Mouse (Mus musculus) liver, postnatal 0 days (tissue): ENCODE measurements around the gene Gm28557. TPM values are rescaled to one million over a fixed set of nuclear protein-coding genes. Genes with fewer than 3 reads are reported as not detected.
A peak's percentile ranks its signal among the peaks of the same experiment; 100 is the strongest.
"Not testable (repeated sequence)": the region's sequence is repeated elsewhere in the genome, so short reads cannot be mapped to it uniquely, and the experiment has no call there.

Source experiments
- ATAC-seq: fragments of 200-750 bp; cut with Nextera tagmentation; 2 replicates; pipeline ENCODE4 v1.8.0; 2017; ENCODE audit warnings: mild to moderate bottlenecking, moderate library complexity
- DNase-seq: peaks from one replicate; pipeline ENCODE4 v3.0.0-alpha.2; 2016
- H3K27ac ChIP-seq: fragments of 300-500 bp; sonication (generic); 2 replicates; pipeline ENCODE4 v1.5.1; 2014; ENCODE audit warnings: antibody characterized with exemption, moderate library complexity, mild to moderate bottlenecking, low read depth
- H3K27me3 ChIP-seq: fragments of 300-500 bp; sonication (generic); 2 replicates; pipeline ENCODE4 v1.6.1; 2014; ENCODE audit warnings: low read length, control low read depth, mixed read lengths; ENCODE audit not compliant: insufficient read depth
- H3K36me3 ChIP-seq: fragments of 300-500 bp; sonication (generic); replicated peaks from 2 replicates; pipeline ENCODE4 v1.6.1; 2014; ENCODE audit warnings: mild to moderate bottlenecking, control low read depth, low read length, moderate library complexity, mixed read lengths; ENCODE audit not compliant: insufficient read depth
- H3K4me1 ChIP-seq: fragments of 300-500 bp; sonication (generic); 2 replicates; pipeline ENCODE4 v1.6.1; 2014; ENCODE audit warnings: antibody characterized with exemption, mild to moderate bottlenecking, control low read depth; ENCODE audit not compliant: insufficient read depth
- H3K4me2 ChIP-seq: fragments of 300-500 bp; sonication (generic); 2 replicates; pipeline ENCODE4 v1.6.1; 2014; ENCODE audit warnings: low read depth, mild to moderate bottlenecking, low read length, moderate library complexity, mixed read lengths
- H3K4me3 ChIP-seq: fragments of 300-500 bp; sonication (generic); 2 replicates; pipeline ENCODE4 v1.5.1; 2014; ENCODE audit warnings: low read depth, low read length
- H3K9ac ChIP-seq: fragments of 300-500 bp; sonication (generic); replicated peaks from 2 replicates; pipeline ENCODE4 v1.6.1; 2014; ENCODE audit warnings: mild to moderate bottlenecking, moderate library complexity
- H3K9me3 ChIP-seq: fragments of 300-500 bp; sonication (generic); 2 replicates; pipeline ENCODE4 v1.6.1; 2016; ENCODE audit warnings: mild to moderate bottlenecking, control low read depth, low read length, mixed read lengths
- CTCF ChIP-seq: sonication (generic); IDR thresholded peaks from 2 replicates; pipeline ENCODE4 v1.5.1; 2016; ENCODE audit warnings: antibody characterized with exemption, low read depth
- EP300 ChIP-seq: IDR thresholded peaks from 2 replicates; pipeline ENCODE4 v1.6.1; 2016; ENCODE audit warnings: antibody characterized with exemption, low read depth, mild to moderate bottlenecking
- WGBS: fragments of 180-500 bp; shearing (Covaris S2); extraction: QIAGEN DNeasy Blood & Tissue Kit; methylation state at CpG from one replicate; pipeline ENCODE4 v1.1.7; 2014; ENCODE audit not compliant: insufficient replicate concordance; 5-methylcytosine and 5-hydroxymethylcytosine counted together
- polyA plus RNA-seq: library from polyadenylated mRNA; unstranded; fragments of >200 nt; fragmentation: Nextera tagmentation; extraction: Ambion mirVana; gene quantifications from 2 replicates; pipeline ENCODE4 v1.2.1, GENCODE M21; 2015

Gm28557 gene
- polyA plus RNA-seq: 1.4 and 2.2 TPM in 2 replicates

GRCm38 (mm10) chr13:67108194-67108820 lies at the start of gene Gm28557:
TSS of gene Gm28557 (minus strand) at chr13:67108604.
- Histone ChIP-seq H3K27ac (peak within 1 kb of the TSS; percentile 88), H3K4me3 (peak within 1 kb of the TSS; percentile 71), H3K9ac (peak within 1 kb of the TSS; percentile 70), H3K4me1 (peaks cover 10% of the 10 kb centered on the region), H3K36me3 (no peaks in the 10 kb centered on the region), H3K27me3 (no peaks in the 10 kb centered on the region), H3K9me3 (no peaks in the 10 kb centered on the region), H3K4me2 (peak within 1 kb of the TSS; percentile 90)
- TF ChIP-seq CTCF (peak; percentile 95), EP300 (peak; percentile 19; the same call in 1 of the 2 replicates)
- ATAC-seq: peak; percentile 98
- WGBS: under 1% methylated on average over 17 of the region's 17 CpGs
- peak; percentile 88 for DNase-seq

DNA sequence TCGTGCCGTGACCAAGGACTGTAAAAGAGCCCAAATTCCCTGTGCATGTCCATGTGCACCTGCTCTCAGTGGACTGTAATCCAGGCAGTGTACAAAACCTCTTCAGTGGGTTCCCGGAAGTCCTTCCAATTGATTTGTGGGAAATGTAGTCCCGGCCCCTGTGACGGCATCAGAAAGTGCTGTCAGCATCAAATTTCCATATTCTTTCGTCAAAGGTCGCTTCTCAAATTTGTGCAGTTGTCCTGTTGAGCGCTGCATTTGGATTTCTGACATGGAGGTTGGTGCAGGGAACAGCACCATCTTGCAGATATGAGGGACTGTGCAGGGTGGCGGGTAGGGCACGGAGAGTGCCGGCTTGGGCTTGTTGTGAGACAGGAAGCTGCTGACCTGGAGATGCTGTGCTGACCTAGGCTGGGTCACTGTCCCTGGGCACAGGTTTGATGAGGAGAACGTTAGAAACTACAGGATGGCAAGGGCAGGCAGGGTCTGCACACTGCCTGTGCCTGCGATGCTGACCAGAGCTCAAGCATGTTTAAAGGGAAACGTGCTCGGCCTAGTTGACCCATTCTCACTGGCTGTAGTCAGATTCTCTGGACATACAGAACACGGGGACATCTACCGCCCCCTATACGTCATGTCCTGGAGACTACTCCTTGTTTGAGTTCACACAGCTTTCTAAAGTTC lies 19.8 kb upstream of the Gm28557 start:
- no peaks in the 10 kb centered on the region for H3K27me3 ChIP-seq
- TF ChIP-seq EP300 (no peak), CTCF (peak; percentile 50)
- H3K9ac ChIP-seq: peak overlapping the region; percentile 75
- ATAC-seq: peak; percentile 96
- H3K4me3 ChIP-seq: peak overlapping the region; percentile 76
- peak; percentile 82 for DNase-seq
- H3K27ac ChIP-seq: peak overlapping the region; percentile 84
- H3K36me3 ChIP-seq: no peaks in the 10 kb centered on the region
- 0 out of 2 replicates have a peak, but pooled peaks cover 3% of the 10 kb centered on the region for H3K4me1 ChIP-seq
- H3K9me3 ChIP-seq: no peaks in the 10 kb centered on the region
- 1% methylated on average over 18 of the region's 18 CpGs for WGBS
- peak overlapping the region; percentile 83 for H3K4me2 ChIP-seq

DNA sequence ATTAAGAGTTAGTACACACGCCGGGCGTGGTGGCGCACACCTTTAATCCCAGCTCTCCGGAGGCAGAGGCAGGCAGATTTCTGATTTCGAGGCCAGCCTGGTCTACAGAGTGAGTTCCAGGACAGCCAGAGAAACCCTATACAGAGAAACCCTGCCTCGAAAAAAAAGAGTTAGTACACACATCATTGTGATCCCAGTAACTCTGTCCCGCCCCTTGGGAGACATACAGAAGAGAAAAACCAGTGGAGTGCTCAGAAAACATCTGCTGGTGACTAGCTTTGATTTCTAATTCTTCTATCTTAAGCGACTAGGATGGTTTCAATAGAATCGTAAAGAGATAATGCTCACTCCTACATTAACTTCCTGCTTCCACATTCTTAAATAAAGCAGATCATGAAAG lies 19.1 kb upstream of the Gm28557 start:
- H3K9ac ChIP-seq, H3K27ac ChIP-seq, H3K27me3 ChIP-seq, H3K4me1 ChIP-seq, H3K36me3 ChIP-seq, H3K4me3 ChIP-seq, H3K9me3 ChIP-seq, ATAC-seq, DNase-seq: not testable (repeated sequence)
- H3K4me2 ChIP-seq: peak overlapping the region; percentile 83
- 70% methylated on average over 10 of the region's 10 CpGs for WGBS

GRCm38 (mm10) chr13:67124460-67124859 lies 16.1 kb upstream of the Gm28557 start:
- H3K4me2 ChIP-seq: no peak overlapping the region
- no peak overlapping the region for H3K9ac ChIP-seq
- WGBS: 82% methylated on average over 1 of the region's 1 CpGs
- no peaks in the 10 kb centered on the region for H3K9me3 ChIP-seq
- TF ChIP-seq EP300 (no peak), CTCF (no peak)
- H3K36me3 ChIP-seq: no peaks in the 10 kb centered on the region
- no peak overlapping the region for H3K27ac ChIP-seq
- DNase-seq (no peak), ATAC-seq (no peak)
- H3K4me1 ChIP-seq: 0 out of 2 replicates have a peak, but pooled peaks cover 3% of the 10 kb centered on the region
- no peaks in the 10 kb centered on the region for H3K27me3 ChIP-seq
- no peak overlapping the region for H3K4me3 ChIP-seq

- H3K9me3 ChIP-seq, H3K4me2 ChIP-seq, H3K27me3 ChIP-seq, ATAC-seq, DNase-seq, H3K36me3 ChIP-seq, H3K9ac ChIP-seq, H3K4me1 ChIP-seq, H3K4me3 ChIP-seq, H3K27ac ChIP-seq: not testable (repeated sequence)
Measured at GRCm38 (mm10) chr13:67121360-67121759, 13.0 kb upstream of the Gm28557 start, which contains the start of gene Zfp759. TSS of gene Zfp759 (plus strand) at chr13:67121660.

- not testable (repeated sequence) for H3K4me1 ChIP-seq, DNase-seq, H3K27me3 ChIP-seq, H3K9ac ChIP-seq, H3K36me3 ChIP-seq, H3K27ac ChIP-seq, ATAC-seq, H3K4me2 ChIP-seq, H3K4me3 ChIP-seq, H3K9me3 ChIP-seq
- WGBS: 85% methylated on average over 8 of the region's 8 CpGs
Measured at GRCm38 (mm10) chr13:67116163-67116562, 7.8 kb upstream of the Gm28557 start, which contains the start of gene Rslcan18. TSS of gene Rslcan18 (minus strand) at chr13:67116263.
